Mouse (Mus musculus): ENCODE results near the gene Jmjd7. TPM values are rescaled to one million over a fixed set of nuclear protein-coding genes. Genes with fewer than 3 reads are reported as not detected.

The Jmjd7 gene
- polyA plus RNA-seq, 1 experiment from 2014 or later = 3.9 TPM

Small RNA genes lying within 50 kb of the gene (microRNA-seq; reads per million reads assigned to microRNA genes)
- not detected for gene Mir7665

Other genes starting within 250 kb of the Jmjd7 start
- 7.4 and 9.1 TPM in 2 replicates for gene Rpap1, start 239.9 kb upstream of the Jmjd7 start, polyA plus RNA-seq (2015; fragmentation: Nextera tagmentation; extraction: Ambion mirVana)
- 0.75 and 1.1 TPM in 2 replicates for gene Tyro3, start 229.8 kb upstream of the Jmjd7 start, polyA plus RNA-seq (2015; fragmentation: Nextera tagmentation; extraction: Ambion mirVana)
- gene Mga, start 130.3 kb upstream of the Jmjd7 start, polyA plus RNA-seq (2015; fragmentation: Nextera tagmentation; extraction: Ambion mirVana) = 6.1 TPM in 2 replicates
- gene Mapkbp1, start 54.8 kb upstream of the Jmjd7 start, polyA plus RNA-seq (2015; fragmentation: Nextera tagmentation; extraction: Ambion mirVana) = 0.19 and 0.25 TPM in 2 replicates
- 0.56 and 1.1 TPM in 2 replicates for gene Gm28042, start within 50 bp of the Jmjd7 start, polyA plus RNA-seq (2015; fragmentation: Nextera tagmentation; extraction: Ambion mirVana)
- 0.13 and 0.36 TPM in 2 replicates for gene Pla2g4b, start 5.9 kb downstream of the Jmjd7 start, polyA plus RNA-seq (2015; fragmentation: Nextera tagmentation; extraction: Ambion mirVana)
- 17.5 and 20.6 TPM in 2 replicates for gene Ehd4, start 127.1 kb downstream of the Jmjd7 start, polyA plus RNA-seq (2015; fragmentation: Nextera tagmentation; extraction: Ambion mirVana)
- gene Pla2g4e, start 217.9 kb downstream of the Jmjd7 start, polyA plus RNA-seq (2015; fragmentation: Nextera tagmentation; extraction: Ambion mirVana) = not detected in 2 replicates